Mouse (Mus musculus): ENCODE data around the gene Fam89b.
A peak's percentile ranks its signal among the peaks of the same experiment; 100 is the strongest.

Fam89b gene

DNA sequence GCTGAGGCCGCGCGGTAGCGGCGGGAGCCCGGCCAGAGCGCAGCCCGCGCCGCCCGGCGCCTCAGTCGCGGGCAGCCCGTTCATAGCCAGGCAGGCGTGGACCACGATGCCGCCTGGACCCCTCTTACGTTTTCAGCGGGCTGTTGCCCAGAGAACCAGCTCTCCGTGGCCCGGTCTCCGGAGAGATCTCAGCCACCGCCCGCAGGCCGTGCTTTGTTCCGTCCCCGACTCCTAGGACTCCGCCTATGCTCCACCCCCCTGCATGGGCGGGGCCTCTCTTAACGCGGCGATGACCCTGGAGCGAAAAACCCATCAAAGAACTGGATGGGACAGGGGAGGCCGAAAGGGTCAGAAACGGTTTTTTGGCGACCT lies at the start of gene Fam89b:
Gene Fam89b (minus strand): TSS at position 210 of the 372 bp plus-strand sequence.
- DNase-seq (ENCODE audit: low spot score in 2 of 2) = peak; percentile 77 to 78

DNA sequence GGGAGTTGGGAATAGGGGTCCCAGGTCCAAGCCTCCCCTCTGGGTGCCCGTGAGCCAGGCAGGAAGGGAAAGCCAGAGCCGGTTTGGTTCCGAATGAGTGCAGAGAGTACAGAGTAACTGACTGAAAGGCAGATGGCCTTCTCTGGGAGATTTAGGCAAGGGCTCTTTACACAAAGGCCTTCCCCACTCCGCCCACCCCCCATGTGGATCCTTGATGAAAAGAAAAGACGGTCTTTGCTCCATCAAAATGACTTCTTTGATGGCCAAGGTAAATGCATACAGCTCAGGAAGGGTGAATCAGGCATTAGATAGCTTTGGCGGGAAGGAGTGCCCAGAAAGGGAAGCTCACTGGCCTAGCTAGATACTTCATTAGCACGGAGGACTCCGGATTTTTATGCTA lies 48.9 kb upstream of the Fam89b start:
- no peak for DNase-seq (ENCODE audit: low spot score in 2 of 2)

DNA sequence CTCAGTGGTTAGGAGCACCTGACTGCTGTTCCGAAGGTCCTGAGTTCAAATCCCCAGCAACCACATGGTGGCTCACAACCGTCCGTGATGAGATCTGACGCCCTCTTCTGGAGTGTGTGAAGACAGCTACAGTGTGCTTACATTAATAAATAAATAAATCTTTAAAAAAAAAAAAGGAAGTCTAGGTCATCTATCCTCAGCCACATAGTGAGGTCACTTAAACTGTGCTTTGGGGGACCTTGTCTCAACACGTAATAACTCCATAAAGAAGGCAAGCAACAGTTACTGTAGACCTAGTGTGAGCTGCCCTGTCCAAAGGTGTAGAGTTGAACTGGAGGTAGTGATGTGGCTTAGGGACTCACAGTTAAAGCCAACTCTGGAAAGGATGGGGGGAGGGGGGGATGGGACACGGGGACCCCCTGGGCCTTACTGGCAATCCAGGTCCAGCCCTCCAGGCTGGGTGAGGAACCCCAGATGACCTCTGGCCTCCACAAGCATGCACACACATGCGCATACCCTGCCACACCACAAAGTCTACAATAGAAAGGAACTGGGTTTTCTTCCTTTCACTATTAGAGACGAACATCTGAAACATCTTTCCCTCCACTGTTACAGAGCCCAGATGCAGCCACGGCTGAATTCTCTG lies 48.1 kb upstream of the Fam89b start:
- no peak for DNase-seq (ENCODE audit: low spot score in 2 of 2)

DNA sequence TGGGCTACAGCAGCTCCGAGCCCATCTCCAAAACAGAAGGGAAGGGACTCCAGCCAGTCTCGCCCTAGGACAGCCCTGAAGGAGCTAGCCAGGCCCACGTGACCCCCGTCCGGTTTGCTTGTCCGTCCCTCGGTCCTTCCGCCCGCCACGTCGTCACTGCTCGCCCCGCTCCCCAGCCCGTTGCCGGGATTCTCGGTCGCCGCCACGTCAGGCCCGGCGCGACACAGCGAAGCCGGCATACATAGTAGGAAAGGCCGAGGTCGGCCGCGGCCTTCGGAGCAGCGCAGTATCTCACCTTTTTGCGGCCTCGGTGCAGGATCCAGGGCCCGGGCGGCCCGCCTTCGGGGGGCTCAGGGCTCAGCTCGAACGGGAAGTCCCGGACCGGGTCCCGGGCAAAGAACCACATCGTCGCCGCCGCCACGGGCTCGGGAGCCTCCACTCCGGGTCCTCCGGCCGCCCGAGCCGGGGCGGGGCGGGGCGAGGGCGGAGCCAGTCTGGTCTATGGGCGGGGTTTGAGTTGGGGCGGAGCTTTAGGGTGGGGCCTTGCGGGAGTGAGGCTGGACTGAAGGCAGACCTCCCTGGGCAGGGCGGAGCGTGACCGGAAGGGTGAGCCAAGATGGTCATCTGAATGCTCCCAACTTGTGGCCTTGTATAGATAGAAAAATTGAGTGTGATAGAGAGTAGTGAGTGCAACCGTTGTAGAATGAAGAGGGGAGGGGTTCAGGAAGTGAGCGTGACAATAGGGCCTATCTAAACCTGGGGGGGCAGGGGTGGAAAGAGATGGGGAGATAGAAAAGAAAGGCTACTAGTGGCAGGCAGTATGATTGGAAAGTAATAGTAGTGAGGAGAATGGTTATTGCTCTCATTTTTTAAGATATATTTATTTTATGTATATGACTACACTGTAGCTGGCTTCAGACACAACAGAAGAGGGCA lies 41.7 kb upstream of the Fam89b start, which contains the start of gene Scyl1:
Gene Scyl1 (minus strand): TSS at position 495 of the 936 bp plus-strand sequence.
- DNase-seq (ENCODE audit: low spot score in 2 of 2) = peak; percentile 93 to 95

DNA sequence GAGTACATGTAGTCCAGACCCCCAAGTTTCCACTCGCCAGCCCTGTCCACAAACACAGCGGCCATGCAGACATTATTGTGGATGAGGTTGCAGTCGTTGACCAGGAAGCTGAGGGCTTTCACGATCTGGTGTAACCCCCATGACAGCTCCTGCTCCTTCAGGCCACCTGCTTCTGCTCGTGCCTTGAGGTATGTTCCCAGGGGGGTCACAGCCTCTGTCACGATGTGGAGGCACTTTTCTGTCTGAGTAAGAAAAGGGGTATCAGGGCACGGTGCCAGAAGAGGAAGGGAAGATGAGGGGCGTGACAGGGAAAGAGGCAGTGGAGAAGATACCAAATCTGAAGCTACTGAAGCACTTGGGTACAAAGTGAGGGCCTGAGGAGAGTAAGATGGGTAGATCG lies 40.9 kb upstream of the Fam89b start:
- DNase-seq (ENCODE audit: low spot score in 2 of 2) = no peak

DNA sequence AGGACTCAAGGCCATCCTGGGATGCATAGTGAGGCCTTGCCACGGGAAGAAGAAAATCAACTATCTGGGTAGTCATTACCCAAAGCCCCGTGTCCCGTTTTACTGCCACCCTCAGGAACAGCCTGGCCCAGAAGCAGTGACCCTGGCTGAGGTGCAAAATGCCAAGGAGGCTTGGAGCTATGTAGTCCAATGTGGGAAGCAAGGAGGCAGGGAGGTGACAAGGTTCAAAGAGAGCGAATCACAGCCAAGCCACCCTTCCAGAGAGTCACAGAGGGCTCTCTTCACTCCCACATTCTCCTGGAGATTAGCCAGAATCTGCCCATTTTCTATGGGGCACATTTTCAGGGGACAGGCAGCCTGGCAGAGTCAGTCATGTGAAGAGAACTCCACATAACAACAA lies 37.8 kb upstream of the Fam89b start:
- no peak for DNase-seq (ENCODE audit: low spot score in 2 of 2)

DNA sequence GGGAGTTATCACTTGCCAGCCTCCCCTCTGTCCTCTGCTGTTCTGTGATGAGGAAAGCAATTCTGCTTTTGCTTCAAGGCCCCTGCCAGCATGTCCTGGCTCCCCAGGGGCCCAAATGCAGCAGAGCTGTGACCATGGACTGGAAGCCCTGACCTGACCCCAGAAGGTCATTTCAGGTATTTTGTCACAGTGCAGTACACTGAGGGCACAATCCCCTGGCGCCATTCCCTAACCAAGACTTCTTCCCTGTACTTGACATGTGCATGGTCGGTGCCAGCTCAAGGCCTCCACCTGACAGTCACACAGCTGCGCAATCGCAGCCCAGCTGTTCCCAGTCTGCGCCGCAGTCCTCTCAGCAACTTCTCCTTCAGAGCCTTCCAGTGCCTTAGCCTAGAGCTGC lies 33.7 kb upstream of the Fam89b start:
- DNase-seq (ENCODE audit: low spot score in 2 of 2) = no peak

DNA sequence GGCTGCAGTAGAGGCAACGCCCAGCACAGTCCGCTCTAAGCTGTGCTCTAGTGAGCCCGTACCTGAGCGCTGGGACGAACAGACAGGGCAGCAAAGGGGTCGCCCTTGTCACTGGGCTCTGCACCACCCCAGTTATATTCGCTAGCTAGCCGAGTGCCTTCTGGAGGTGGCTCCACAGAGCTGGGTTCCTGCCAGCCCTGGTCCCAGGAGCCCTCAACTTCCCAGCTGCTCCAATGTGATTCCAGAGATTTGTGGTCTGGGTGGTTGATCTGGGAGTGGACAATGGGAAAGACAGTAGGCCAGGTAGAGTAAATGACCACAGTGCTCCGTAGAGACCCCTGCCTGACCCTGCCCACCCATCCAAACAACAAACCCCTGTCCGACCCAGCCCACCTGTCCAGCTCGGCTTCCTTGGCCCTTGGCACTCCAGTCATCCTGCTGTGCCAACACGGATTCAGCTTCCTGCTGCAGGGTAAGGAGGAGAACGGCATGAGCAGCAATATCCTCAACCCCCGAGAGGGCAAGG lies 29.5 kb upstream of the Fam89b start:
- no peak for DNase-seq (ENCODE audit: low spot score in 2 of 2)

DNA sequence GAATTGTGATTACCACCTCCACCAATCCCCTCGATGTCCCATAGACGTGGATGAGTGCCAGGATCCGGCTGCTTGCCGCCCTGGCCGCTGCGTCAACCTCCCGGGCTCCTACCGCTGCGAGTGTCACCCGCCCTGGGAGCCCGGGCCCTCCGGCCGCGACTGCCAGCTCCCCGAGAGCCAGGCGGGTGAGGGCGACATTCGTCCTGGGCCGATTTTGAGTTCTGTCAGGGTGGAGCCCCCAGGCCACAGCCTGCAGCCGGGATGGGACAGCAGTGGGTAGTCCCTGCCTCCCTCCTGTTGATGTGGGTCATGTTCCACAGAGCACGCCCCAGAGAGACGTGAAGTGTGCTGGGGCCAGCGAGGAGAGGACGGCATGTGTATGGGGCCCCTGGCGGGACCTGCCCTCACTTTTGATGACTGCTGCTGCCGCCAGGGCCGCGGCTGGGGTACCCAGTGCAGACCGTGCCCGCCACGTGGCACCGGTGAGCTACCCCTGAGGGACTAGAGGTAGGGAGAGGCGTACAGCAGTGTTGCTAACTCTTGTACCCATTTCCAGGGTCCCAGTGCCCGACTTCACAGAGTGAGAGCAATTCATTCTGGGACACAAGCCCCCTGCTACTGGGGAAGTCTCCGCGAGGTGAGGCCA lies 27.7 kb upstream of the Fam89b start:
- DNase-seq (ENCODE audit: low spot score in 2 of 2) = no peak

DNA sequence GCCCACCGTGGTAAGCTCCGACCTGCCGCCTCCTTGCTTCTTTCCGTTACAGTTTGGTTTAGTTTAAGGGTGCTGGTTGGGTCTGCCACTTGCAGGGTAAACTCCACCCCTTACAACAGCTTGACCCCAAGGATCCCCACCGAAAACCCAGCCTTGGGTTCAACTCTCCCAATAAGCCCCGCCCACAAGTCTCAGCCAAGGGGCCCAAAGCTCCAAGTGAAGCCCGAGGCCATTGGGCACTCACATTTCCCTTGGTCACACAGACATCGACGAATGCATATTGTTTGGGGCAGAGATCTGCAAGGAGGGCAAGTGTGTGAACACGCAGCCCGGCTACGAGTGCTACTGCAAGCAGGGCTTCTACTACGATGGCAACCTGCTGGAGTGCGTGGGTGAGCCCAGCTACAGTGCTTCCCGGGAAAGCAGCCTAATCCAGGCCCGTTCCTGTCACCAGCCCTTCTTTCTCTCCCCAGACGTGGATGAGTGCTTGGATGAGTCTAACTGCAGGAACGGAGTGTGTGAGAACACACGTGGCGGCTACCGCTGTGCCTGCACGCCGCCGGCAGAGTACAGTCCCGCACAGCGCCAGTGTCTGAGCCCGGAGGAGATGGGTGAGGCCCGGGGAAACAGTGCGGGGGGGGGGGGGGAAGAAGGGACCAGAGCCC lies 27.0 kb upstream of the Fam89b start:
- DNase-seq (ENCODE audit: low spot score in 2 of 2) = no peak

DNA sequence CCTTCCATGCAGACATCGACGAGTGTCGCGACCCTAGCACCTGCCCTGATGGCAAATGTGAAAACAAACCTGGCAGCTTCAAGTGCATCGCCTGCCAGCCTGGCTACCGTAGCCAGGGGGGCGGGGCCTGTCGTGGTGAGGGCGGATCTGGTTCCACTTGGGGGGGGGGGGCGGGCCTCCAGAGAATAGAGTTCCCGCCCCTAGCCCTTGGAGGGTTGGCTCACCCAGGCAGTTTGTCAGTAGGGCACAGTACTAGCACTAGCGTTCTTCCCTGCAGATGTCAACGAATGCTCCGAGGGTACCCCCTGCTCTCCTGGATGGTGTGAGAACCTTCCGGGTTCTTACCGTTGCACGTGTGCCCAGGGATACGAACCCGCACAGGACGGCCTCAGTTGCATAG lies 22.3 kb upstream of the Fam89b start:
- no peak for DNase-seq (ENCODE audit: low spot score in 2 of 2)

DNA sequence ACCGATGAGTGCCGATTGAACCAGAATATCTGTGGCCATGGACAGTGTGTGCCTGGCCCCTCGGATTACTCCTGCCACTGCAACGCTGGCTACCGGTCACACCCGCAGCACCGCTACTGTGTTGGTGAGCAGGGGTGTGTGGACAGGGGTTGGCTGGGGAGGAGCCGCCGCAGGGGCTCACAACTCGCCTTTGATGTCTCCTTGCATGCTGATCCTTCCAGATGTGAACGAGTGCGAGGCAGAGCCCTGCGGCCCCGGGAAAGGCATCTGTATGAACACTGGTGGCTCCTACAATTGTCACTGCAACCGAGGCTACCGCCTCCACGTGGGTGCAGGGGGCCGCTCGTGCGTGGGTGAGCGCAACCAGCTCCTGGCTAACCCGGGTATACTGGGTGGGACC lies 21.5 kb upstream of the Fam89b start:
- DNase-seq (ENCODE audit: low spot score in 2 of 2) = no peak

DNA sequence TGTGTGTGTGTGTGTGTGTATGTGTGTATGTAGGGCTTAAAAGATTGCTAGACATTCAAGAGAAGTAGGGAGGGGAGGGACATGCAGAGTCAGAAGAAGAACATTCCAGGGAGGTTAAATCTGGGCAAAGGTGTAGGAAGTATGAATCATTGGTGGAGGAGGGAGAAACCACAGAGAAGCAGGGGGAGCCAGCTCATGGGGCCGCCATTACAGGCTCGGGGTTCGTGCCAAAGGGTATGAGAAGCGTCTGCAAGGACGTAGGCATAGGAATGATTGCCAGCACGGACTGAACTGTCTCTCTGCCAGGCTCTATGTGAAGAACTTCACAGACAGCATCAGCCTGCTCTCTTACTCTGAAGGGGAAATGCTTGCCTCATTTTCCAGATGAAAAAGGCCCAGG lies 20.0 kb upstream of the Fam89b start:
- no peak for DNase-seq (ENCODE audit: low spot score in 2 of 2)

DNA sequence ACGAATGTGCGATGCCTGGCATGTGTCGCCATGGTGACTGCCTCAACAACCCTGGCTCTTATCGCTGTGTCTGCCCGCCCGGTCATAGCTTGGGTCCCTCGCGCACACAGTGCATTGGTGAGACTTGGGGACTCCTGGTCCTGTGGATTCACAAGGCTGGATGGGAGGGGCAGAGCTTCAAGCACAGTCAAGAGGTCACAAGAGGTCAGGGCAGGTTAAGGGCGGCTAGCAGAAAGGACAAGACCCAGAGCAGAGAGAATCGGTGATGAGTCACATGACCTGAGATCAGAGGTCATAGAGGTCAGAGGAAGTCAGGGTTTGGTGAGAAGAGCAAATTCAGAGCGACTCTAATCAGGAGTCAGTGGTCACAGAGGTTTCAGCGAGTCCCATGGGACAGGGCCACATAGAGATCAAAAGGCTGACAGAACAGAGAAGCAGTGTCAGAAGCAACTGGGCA lies 17.5 kb upstream of the Fam89b start:
- no peak for DNase-seq (ENCODE audit: low spot score in 2 of 2)

DNA sequence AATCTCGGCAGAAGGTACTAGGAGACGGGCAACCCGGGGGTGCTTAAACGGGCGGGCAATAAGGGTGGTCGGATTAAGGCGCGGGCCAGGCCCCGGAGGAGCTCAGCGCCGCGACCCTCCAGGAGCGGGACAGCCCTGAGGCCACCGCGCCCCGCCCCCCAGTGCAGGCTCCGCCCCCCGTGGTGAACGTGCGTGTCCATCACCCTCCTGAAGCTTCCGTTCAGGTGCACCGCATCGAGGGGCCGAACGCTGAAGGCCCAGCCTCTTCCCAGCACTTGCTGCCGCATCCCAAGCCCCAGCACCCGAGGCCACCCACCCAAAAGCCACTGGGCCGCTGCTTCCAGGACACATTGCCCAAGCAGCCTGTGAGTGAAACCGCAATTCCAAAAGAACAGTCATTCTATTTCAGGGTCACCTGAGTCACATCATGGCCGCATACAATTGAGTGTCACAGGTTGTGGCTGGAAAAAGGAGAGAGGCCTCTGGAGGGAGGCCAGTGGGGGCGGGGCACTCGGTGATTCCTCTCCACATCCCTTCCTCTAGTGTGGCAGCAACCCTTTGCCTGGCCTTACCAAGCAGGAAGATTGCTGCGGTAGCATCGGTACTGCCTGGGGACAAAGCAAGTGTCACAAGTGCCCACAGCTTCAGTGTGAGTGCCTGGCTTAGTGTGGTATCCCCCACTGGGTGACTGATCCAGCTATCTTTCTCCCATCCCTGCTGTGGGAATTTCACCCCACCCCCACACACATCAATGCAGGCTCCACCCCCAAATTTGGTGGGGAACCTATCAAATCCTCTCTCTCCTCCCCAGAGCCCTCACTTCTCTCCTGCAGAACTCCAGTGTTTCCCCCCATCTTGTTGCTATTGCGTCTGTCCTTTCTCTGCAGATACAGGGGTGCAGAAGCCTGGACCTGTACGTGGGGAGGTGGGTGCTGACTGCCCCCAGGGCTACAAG lies 16.6 kb upstream of the Fam89b start:
- DNase-seq (ENCODE audit: low spot score in 2 of 2) = no peak

DNA sequence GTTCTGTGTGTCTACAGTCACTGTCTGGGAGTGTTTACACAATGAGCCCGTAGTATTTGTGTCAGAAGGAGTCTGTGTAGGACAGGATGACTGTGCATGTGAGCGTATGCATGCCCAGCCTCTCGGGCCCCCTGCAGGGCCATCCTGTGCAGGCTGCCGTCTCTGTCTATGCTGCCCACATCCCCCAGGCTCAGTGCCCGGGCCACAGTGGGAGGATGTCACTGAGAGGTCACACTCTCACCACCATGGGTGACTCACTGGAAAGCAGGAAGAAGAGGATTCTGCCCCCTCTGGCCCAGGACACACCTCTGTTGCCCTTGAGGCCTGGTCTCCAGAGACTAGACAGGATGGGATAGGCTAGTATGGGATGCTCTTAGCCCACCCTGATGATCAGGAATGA lies 14.1 kb upstream of the Fam89b start:
- DNase-seq (ENCODE audit: low spot score in 2 of 2) = peak; percentile 37 to 62

DNA sequence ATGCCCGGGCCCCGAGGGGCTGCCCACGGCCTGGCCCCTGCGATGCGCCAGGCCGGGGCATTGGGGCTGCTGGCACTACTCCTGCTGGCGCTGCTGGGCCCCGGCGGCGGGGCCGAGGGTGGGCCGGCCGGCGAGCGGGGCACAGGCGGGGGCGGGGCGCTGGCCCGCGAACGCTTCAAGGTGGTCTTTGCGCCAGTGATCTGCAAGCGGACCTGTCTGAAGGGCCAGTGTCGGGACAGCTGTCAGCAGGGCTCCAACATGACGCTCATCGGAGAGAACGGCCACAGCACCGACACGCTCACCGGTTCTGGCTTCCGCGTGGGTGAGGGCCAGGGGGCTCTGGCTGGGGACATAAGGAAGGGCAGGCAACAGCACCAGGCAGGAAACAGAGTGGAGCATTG lies 12.8 kb upstream of the Fam89b start:
- DNase-seq (ENCODE audit: low spot score in 2 of 2) = no peak

DNA sequence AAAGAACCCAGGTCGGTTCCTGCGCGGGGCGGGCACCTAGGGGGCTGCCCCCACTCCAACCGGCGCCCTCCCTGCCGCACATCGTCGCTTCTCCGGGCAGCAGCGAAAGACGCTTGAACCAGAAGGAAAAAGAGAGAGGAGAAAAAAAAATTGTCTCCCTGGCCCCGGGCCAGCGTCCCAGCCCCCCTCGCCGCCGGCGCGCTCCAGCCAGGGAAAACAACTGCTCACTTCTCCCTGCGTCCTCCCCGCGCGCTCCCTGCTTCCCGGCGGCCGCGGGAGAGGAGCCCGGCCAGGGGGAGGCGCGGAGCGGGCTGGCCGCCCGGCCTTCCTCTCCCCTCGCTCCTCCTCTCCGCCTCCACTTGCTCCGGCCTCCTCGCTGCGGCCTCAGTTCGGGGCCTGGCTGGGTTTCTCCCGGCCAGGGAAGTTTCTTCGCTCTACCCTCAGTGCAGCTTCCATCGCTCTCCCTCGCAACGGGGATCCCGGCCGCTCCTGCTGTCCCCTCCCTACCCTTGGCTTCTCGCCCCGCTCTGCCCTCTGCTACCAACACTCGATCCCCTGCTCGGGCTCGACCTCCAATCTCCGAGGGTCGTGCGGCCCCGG lies 12.3 kb upstream of the Fam89b start:
- peak in 1 of 2 experiments; percentile 9 for DNase-seq (ENCODE audit: low spot score in 2 of 2)

DNA sequence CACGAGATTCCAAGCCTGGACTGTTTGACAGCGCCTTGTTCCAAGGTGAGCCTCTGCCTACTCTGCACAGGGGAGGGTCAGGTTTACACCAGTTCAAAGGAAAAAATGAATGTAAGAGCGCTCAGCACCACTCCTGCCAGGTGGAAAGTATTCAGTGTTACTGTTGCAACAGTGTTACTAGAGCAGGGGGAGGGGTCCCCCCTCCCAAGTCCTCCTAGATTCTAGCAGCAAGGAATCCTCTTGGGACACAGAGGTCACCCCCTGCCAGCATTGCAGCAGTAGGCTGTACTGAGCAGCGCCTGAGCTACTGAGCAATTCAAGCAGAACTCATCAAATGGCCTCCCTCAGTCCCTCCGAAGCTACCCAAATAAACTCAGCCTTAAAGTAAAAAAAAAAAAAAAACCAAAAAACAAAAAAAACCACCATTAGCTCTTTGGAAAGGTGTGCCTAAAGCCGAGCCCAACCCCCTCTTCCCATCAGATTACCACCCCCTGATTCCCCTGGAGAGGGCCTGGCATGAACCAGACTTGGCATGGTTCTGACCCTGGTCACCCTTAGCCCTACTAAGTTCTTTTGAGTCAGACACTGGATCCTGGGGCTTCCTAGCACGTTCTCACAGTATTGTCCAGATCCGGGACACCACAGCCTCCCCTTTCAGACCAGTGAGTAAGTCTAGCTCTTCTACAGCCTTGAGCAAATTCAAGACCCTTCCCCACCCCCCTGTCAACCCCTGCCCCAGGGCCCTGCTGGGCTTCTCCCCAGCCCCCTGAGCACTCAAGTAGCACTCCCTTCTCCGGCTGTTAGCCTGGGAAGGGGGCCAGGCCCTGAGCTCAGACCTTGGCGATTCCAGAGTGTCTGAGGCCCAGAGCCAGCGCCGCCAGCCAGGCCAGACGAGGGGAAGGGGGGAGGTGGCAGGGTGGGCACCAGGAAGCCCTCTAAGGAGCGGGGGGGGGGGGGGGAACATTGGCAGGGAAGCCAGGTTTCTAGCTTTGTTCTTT lies 11.2 kb upstream of the Fam89b start, which contains the start of gene Ltbp3:
Gene Ltbp3 (plus strand): TSS at position 585 of the 998 bp plus-strand sequence.
- no peak for DNase-seq (ENCODE audit: low spot score in 2 of 2)
